In genomic region chr16:4213799-4214551, GRCm38 (mm10) we compare ENCODE assay signal across 8 mouse cellular contexts. TPM values are rescaled to one million over a fixed set of nuclear protein-coding genes. Genes with fewer than 3 reads are reported as not detected.
DNase-seq lines count a peak whose midpoint lies in the region; ATAC-seq lines count a peak whose summit lies in the region.

Crebbp (minus strand) TSS chr16:4213997.

- peak within 1 kb of the TSS; percentile 78 to 96 for H3K4me3 ChIP-seq in heart, embryonic 14.5 days (ENCODE audit: control insufficient read depth in 1 of 2, insufficient read depth in 1 of 2, low read depth in 1 of 2, low read length in 2 of 2)
- peak within 1 kb of the TSS; percentile 94 for H3K4me3 ChIP-seq in liver, embryonic 13.5 days (replicated peaks)
- peak within 1 kb of the TSS; percentile 96 for H3K4me3 ChIP-seq in stomach, embryonic 16.5 days (replicated peaks; ENCODE audit: low read length)

- H3K36me3 ChIP-seq in heart, embryonic 14.5 days (ENCODE audit: control insufficient read depth, insufficient read depth, low read length), result no peaks in the 10 kb centered on the region
- H3K36me3 ChIP-seq in liver, embryonic 13.5 days, result no peaks in the 10 kb centered on the region
- no peaks in the 10 kb centered on the region for H3K36me3 ChIP-seq in stomach, embryonic 16.5 days (ENCODE audit: control insufficient read depth, insufficient read depth, low read length)

- H3K4me2 ChIP-seq in heart, embryonic 14.5 days (ENCODE audit: low read length), result peak within 1 kb of the TSS; percentile 98
- H3K4me2 ChIP-seq in liver, embryonic 13.5 days, result peak within 1 kb of the TSS; percentile 98
- H3K4me2 ChIP-seq in stomach, embryonic 16.5 days (ENCODE audit: low read depth, low read length), result peak within 1 kb of the TSS; percentile 99

- peak within 1 kb of the TSS; percentile 63 to 99 for H3K27ac ChIP-seq in heart, embryonic 14.5 days (replicated peaks in 1 of 2; ENCODE audit: control insufficient read depth in 1 of 2, insufficient read depth in 1 of 2, low read depth in 2 of 2, low read length in 2 of 2)
- peak within 1 kb of the TSS; percentile 90 for H3K27ac ChIP-seq in liver, embryonic 13.5 days
- H3K27ac ChIP-seq in stomach, embryonic 16.5 days (ENCODE audit: low read length), result peak within 1 kb of the TSS; percentile 99

- H3K4me1 ChIP-seq in heart, embryonic 14.5 days (ENCODE audit: control insufficient read depth in 2 of 2, insufficient read depth in 2 of 2, low read length in 2 of 2), result peaks cover 4 to 26% of the 10 kb centered on the region in 2 experiments; a peak in 3 of 4 replicates
- peaks cover 34% of the 10 kb centered on the region for H3K4me1 ChIP-seq in liver, embryonic 13.5 days (replicated peaks)
- peaks cover 13% of the 10 kb centered on the region; the same call in 1 of the 2 replicates for H3K4me1 ChIP-seq in stomach, embryonic 16.5 days (ENCODE audit: control insufficient read depth, insufficient read depth, low read length)

- under 1% methylated on average over 71 of the region's 92 CpGs for WGBS in heart, embryonic 14.5 days
- WGBS in liver, embryonic 13.5 days (ENCODE audit: insufficient replicate concordance), result under 1% methylated on average over 87 of the region's 92 CpGs
- WGBS in stomach, embryonic 16.5 days, result under 1% methylated on average over 88 of the region's 92 CpGs

- peak within 1 kb of the TSS; percentile 98 for H3K9ac ChIP-seq in heart, embryonic 14.5 days (ENCODE audit: low read length)
- H3K9ac ChIP-seq in liver, embryonic 13.5 days, result peak within 1 kb of the TSS; percentile 79
- peak within 1 kb of the TSS; percentile 99 for H3K9ac ChIP-seq in stomach, embryonic 16.5 days (ENCODE audit: low read length)

- no peaks in the 10 kb centered on the region for H3K9me3 ChIP-seq in heart, embryonic 14.5 days (ENCODE audit: control insufficient read depth, low read length)
- H3K9me3 ChIP-seq in liver, embryonic 13.5 days (replicated peaks), result no peaks in the 10 kb centered on the region
- no peaks in the 10 kb centered on the region for H3K9me3 ChIP-seq in stomach, embryonic 16.5 days (replicated peaks; ENCODE audit: control insufficient read depth, low read length)

- H3K27me3 ChIP-seq in heart, embryonic 14.5 days (ENCODE audit: control insufficient read depth, insufficient read depth, low read length), result no peaks in the 10 kb centered on the region; the same call in 1 of the 2 replicates
- peaks cover 28% of the 10 kb centered on the region for H3K27me3 ChIP-seq in liver, embryonic 13.5 days
- H3K27me3 ChIP-seq in stomach, embryonic 16.5 days (ENCODE audit: control insufficient read depth, insufficient read depth, low read length), result no peaks in the 10 kb centered on the region

- peak; percentile 87 for ATAC-seq in erythroid progenitor cell, adult 5-6 weeks (replicated peaks; ENCODE audit: low FRiP score, poor library complexity, severe bottlenecking)
- ATAC-seq in heart, embryonic 14.5 days (ENCODE audit: insufficient number of reproducible peaks, insufficient read depth, low FRiP score, low read depth), result peak; percentile 88
- peak; percentile 88 for ATAC-seq in liver, embryonic 13.5 days (ENCODE audit: low read depth)
- peak; percentile 90 for ATAC-seq in stomach, embryonic 16.5 days (ENCODE audit: insufficient read depth, low FRiP score)

- peak; percentile 95 for DNase-seq in CD4-positive helper T cell, adult 2 months (ENCODE audit: low read depth, low spot score)
- DNase-seq in brain, embryonic 18.5 days (ENCODE audit: low read depth, low spot score), result peak; percentile 87
- DNase-seq in kidney, postnatal 14 days, result peak; percentile 95
- peak; percentile 78 for DNase-seq in liver, embryonic 13.5 days
- DNase-seq in neural tube, embryonic 10.5 days (ENCODE audit: extremely low spot score, low spot score), result peak; percentile 94

RNA-seq across cellular contexts. Expression of gene Crebbp, which starts in this region (rescaled TPM):
- total RNA-seq in erythroid progenitor cell, adult 5-6 weeks (2015; ENCODE audit: low replicate concordance), result 51.1 and 51.2 TPM in 2 replicates
- 51.4 and 115 TPM in 2 replicates for total RNA-seq in erythroid progenitor cell, adult 5-6 weeks (2017; ENCODE audit: low replicate concordance)
- polyA plus RNA-seq in heart, embryonic 14.5 days (2014; fragmentation: Nextera tagmentation; extraction: Ambion mirVana), result 24.8 and 30.2 TPM in 2 replicates
- polyA plus RNA-seq in liver, embryonic 13.5 days (2015; fragmentation: Nextera tagmentation; extraction: Ambion mirVana), result 8.8 and 9.1 TPM in 2 replicates
- 25.1 and 28.0 TPM in 2 replicates for polyA plus RNA-seq in stomach, embryonic 16.5 days (2015; fragmentation: Nextera tagmentation; extraction: Ambion mirVana)

Comparison
In these comparisons a context has a peak if more than half of its experiments do, and no peak if none do; other contexts are left out.
1. Peak in every context shown above with its lines: DNase-seq, ATAC-seq, H3K4me3 ChIP-seq and H3K27ac ChIP-seq.